Mouse (Mus musculus): Measurements from ENCODE around the gene Ccdc88c.

The Ccdc88c gene

GRCm38 (mm10) chr12:100931653-100932052 lies 97.2 kb downstream of the Ccdc88c start:
- DNase-seq (ENCODE audit: low read depth, low spot score) = no peak

- DNase-seq (ENCODE audit: low read depth, low spot score) = no peak
Measured at GRCm38 (mm10) chr12:100928286-100928685, 100.6 kb downstream of the Ccdc88c start.

- DNase-seq (ENCODE audit: low read depth, low spot score) = peak; percentile 87
Measured at GRCm38 (mm10) chr12:100925644-100926619, 102.9 kb downstream of the Ccdc88c start.

- no peak for DNase-seq (ENCODE audit: low read depth, low spot score)
Measured at GRCm38 (mm10) chr12:100924646-100925339, 104.1 kb downstream of the Ccdc88c start.

- no peak for DNase-seq (ENCODE audit: low read depth, low spot score)
Measured at GRCm38 (mm10) chr12:100910731-100911130, 118.1 kb downstream of the Ccdc88c start.

GRCm38 (mm10) chr12:100909765-100910164 lies 119.1 kb downstream of the Ccdc88c start:
- no peak for DNase-seq (ENCODE audit: low read depth, low spot score)

GRCm38 (mm10) chr12:100908298-100909034 lies 120.4 kb downstream of the Ccdc88c start:
- no peak for DNase-seq (ENCODE audit: low read depth, low spot score)

GRCm38 (mm10) chr12:100907598-100908297 lies 121.1 kb downstream of the Ccdc88c start, which contains the start of gene Gpr68:
TSS of gene Gpr68 (minus strand) at chr12:100908198.
- peak; percentile 47 for DNase-seq (ENCODE audit: low read depth, low spot score)

GRCm38 (mm10) chr12:100906861-100907260 lies 122.0 kb downstream of the Ccdc88c start:
- no peak for DNase-seq (ENCODE audit: low read depth, low spot score)

GRCm38 (mm10) chr12:100903761-100904160 lies 125.1 kb downstream of the Ccdc88c start:
- no peak for DNase-seq (ENCODE audit: low read depth, low spot score)

GRCm38 (mm10) chr12:100901386-100901785 lies 127.5 kb downstream of the Ccdc88c start:
- DNase-seq (ENCODE audit: low read depth, low spot score) = no peak

- no peak for DNase-seq (ENCODE audit: low read depth, low spot score)
Measured at GRCm38 (mm10) chr12:100900901-100901300, 128.0 kb downstream of the Ccdc88c start.

GRCm38 (mm10) chr12:100899111-100899640 lies 129.7 kb downstream of the Ccdc88c start:
- peak; percentile 16 for DNase-seq (ENCODE audit: low read depth, low spot score)

- peak; percentile 26 for DNase-seq (ENCODE audit: low read depth, low spot score)
Measured at GRCm38 (mm10) chr12:100897736-100898650, 130.9 kb downstream of the Ccdc88c start.

GRCm38 (mm10) chr12:100896661-100897060 lies 132.2 kb downstream of the Ccdc88c start:
- DNase-seq (ENCODE audit: low read depth, low spot score) = no peak

GRCm38 (mm10) chr12:100895504-100895903 lies 133.4 kb downstream of the Ccdc88c start:
- no peak for DNase-seq (ENCODE audit: low read depth, low spot score)

GRCm38 (mm10) chr12:100890548-100890947 lies 138.3 kb downstream of the Ccdc88c start:
- no peak for DNase-seq (ENCODE audit: low read depth, low spot score)

GRCm38 (mm10) chr12:100887801-100888258 lies 141.0 kb downstream of the Ccdc88c start:
- DNase-seq (ENCODE audit: low read depth, low spot score) = no peak

GRCm38 (mm10) chr12:100886877-100887276 lies 142.0 kb downstream of the Ccdc88c start:
- no peak for DNase-seq (ENCODE audit: low read depth, low spot score)

GRCm38 (mm10) chr12:100885585-100885984 lies 143.3 kb downstream of the Ccdc88c start:
- DNase-seq (ENCODE audit: low read depth, low spot score) = no peak

Data from mesoderm, embryonic 11.5 days (tissue).